Mouse (Mus musculus) thymus, postnatal 0 days (tissue): ENCODE measurements around the gene P2rx2. TPM values are rescaled to one million over a fixed set of nuclear protein-coding genes. Genes with fewer than 3 reads are reported as not detected.

Experiments
- DNase-seq: peaks from one replicate; pipeline ENCODE4 v3.0.0-alpha.2; 2015; ENCODE audit warnings: low spot score
- polyA plus RNA-seq: library from polyadenylated mRNA; unstranded; fragments of >200 nt; fragmentation: Nextera tagmentation; extraction: Ambion mirVana; gene quantifications from 2 replicates; pipeline ENCODE4 v1.2.1, GENCODE M21; 2015

The P2rx2 gene
- polyA plus RNA-seq, 1 experiment from 2014 or later: 0.12 TPM

- DNase-seq: no peak
Observed at GRCm38 (mm10) chr5:110338792-110339191, 4.2 kb downstream of the P2rx2 start.

GRCm38 (mm10) chr5:110330508-110330907 lies 12.5 kb downstream of the P2rx2 start:
- DNase-seq: no peak

- DNase-seq: no peak
Observed at GRCm38 (mm10) chr5:110313127-110313526, 29.9 kb downstream of the P2rx2 start.

DNA sequence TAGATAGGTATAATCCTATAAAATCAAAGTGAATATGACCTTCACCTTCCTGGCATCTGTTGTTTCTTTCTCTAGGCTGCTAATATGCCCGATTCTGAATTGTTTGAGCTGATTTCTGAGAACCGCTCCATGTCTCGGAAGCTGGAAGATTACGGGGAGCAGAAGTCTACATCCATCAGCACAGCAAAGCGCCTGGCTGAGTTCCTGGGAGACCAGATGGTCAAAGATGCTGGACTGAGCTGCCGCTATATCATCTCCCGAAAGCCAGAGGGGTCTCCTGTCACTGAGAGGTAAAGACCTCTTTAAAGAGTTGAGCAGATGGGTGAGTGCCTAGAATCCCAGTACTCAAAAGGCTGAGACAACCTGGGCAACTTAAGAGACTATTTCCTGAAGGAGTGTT lies 34.2 kb downstream of the P2rx2 start:
- DNase-seq: no peak

DNA sequence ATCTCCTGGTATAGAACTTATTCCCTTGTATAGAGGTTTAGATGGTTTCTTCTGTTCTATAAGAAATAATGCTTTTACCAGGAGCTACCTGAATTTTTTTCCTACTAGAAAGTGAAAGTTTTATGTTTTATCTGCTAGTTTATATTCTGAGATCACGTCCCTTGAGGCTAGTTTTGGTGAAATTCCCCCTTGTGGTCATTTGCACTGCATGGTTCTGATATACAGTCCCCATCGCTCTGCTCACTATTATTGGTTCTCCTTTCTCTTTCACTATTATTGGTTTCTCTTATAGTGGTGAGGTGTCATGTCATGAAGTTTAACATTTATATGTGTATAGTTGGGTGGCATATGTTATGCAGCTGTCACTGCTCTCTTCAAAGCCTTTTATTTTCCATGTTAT lies 42.4 kb downstream of the P2rx2 start:
- no peak for DNase-seq

GRCm38 (mm10) chr5:110296637-110297036 lies 46.4 kb downstream of the P2rx2 start:
- no peak for DNase-seq

DNA sequence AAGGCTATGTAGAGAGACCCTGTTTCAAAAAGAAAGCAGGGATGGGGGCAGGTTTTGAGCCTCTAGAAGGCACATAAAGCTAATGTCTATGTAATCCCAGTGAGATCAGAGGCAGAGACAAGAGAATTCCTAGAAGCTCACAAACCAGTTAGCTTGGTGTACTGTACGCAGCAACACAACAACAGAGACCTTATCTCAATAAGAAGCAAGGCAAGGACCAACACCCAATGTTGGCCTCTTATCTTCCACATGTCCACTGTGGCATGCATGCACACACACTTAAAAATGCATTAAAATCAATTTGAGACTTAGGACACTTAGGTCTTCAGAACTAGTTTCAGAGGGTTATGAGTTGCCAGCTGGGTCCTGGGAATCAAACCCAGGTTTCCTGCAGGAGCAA lies 51.4 kb downstream of the P2rx2 start:
- DNase-seq: no peak

Other genes starting within 250 kb of the P2rx2 start
- 2.3 and 2.8 TPM in 2 replicates for gene Gm35315, start 248.8 kb downstream of the P2rx2 start, polyA plus RNA-seq
- 3.3 and 3.5 TPM in 2 replicates for gene Plcxd1, start 243.2 kb downstream of the P2rx2 start, polyA plus RNA-seq
- 32.0 and 36.8 TPM in 2 replicates for gene Gtpbp6, start 235.0 kb downstream of the P2rx2 start, polyA plus RNA-seq
- 4.9 and 5.8 TPM in 2 replicates for gene Zfp605, start 233.1 kb downstream of the P2rx2 start, polyA plus RNA-seq
- 75.1 and 82.2 TPM in 2 replicates for gene Chfr, start 207.4 kb downstream of the P2rx2 start, polyA plus RNA-seq
- gene Golga3, start 166.5 kb downstream of the P2rx2 start, polyA plus RNA-seq: 12.1 and 12.3 TPM in 2 replicates
- 22.9 and 26.4 TPM in 2 replicates for gene Ankle2, start 112.2 kb downstream of the P2rx2 start, polyA plus RNA-seq
- 64.7 and 67.4 TPM in 2 replicates for gene Pgam5, start 73.3 kb downstream of the P2rx2 start, polyA plus RNA-seq
- 7.6 and 9.1 TPM in 2 replicates for gene Pxmp2, start 57.0 kb downstream of the P2rx2 start, polyA plus RNA-seq
- gene Pole, start 56.9 kb downstream of the P2rx2 start, polyA plus RNA-seq: 20.0 and 21.0 TPM in 2 replicates
- 1.2 and 1.3 TPM in 2 replicates for gene Lrcol1, start 1.5 kb upstream of the P2rx2 start, polyA plus RNA-seq
- gene Fbrsl1, start 105.3 kb upstream of the P2rx2 start, polyA plus RNA-seq: 8.5 and 10.4 TPM in 2 replicates
- 0.46 and 0.53 TPM in 2 replicates for gene Galnt9, start 201.1 kb upstream of the P2rx2 start, polyA plus RNA-seq